Mouse (Mus musculus): ENCODE measurements at regions not wholly inside any gene's neighbourhood (a gene's known extent, or its start where the extent isn't known, plus 50 kb on each side); places are given as distances from the start of the nearest gene placed in this dataset.

DNA sequence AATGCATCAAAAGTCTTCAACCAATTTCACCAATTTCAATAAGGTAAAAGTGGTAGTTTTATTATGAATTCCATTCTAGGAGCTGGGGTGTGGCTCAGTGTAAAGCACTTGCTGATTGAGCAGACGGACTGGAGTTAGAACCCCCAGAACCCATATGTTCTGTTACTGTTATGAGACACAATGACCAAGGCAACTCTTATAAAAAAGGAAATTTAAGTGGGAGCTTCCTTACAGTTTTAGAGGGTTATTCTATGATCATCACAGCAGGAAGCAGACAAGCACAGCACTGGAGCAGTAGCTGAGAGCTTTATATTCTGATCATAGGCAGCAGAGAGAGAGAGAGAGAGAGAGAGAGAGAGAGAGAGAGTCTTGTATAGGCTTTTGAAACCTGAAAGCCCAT lies 81.7 kb upstream of the 1700016C15Rik start:
- no peak for TF ChIP-seq POLR2A (IDR thresholded peaks at IDR 0.05; ENCODE audit: low read depth, low read length)
- TF ChIP-seq CTCF (IDR thresholded peaks at IDR 0.05; ENCODE audit: extremely low read depth, insufficient read length, insufficient replicate concordance, low read depth, low read length), result no peak
